Mouse (Mus musculus) testis, adult 2 months (tissue): Measurements from ENCODE around the gene Hrasls5.

Experiments
- CTCF ChIP-seq: fragments of 200-500 bp; IDR thresholded peaks from 2 replicates; pipeline ENCODE4 v1.5.1; 2012; ENCODE audit warnings: low read depth, mild to moderate bottlenecking, inconsistent platforms, low read length, moderate library complexity; ENCODE audit not compliant: control insufficient read depth, insufficient read depth, insufficient replicate concordance
- POLR2A ChIP-seq: fragments of 200-500 bp; IDR thresholded peaks from 2 replicates; pipeline ENCODE4 v1.6.1; 2012; ENCODE audit warnings: low read depth, mild to moderate bottlenecking, inconsistent platforms, low read length, moderate library complexity; ENCODE audit not compliant: control insufficient read depth

DNA sequence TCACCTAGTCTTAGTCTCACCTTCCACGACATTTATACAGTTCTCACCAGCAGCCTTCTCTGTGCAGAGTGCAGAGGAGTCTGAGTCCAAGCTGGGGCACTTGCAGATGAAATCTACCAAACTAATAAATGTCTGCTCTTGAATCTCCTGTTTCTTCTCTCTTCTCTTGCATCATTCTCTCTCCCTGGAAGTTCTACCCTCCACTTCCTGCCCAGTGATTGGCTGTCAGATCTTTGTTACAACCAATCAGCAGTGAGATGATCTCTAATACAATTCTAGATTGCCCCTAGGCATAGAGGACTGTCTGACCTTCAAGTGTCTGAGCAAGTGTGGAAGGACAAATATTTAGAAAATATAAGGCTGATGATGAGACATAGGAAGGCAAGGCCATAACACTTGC is 36.2 kb upstream of the Hrasls5 start:
- TF ChIP-seq CTCF (no peak), POLR2A (no peak)
